Mouse (Mus musculus) activated CD4-positive, CD25-positive, alpha-beta regulatory T cell, adult 4 months (primary cell): ENCODE results near the gene Slc1a7. TPM values are rescaled to one million over a fixed set of nuclear protein-coding genes. Genes with fewer than 3 reads are reported as not detected.

Experiments used
- ATAC-seq: one replicate; pipeline ENCODE4 v1.8.0; 2017
- polyA plus RNA-seq, 2 experiments: library from polyadenylated mRNA; unstranded; fragments of 100-300 nt; shearing (Covaris generic); gene quantifications; one replicate each; pipeline ENCODE4 v1.2.1; 2017

The Slc1a7 gene
- polyA plus RNA-seq, 2 experiments from 2014 or later: 0.17 TPM; not detected in 1

DNA sequence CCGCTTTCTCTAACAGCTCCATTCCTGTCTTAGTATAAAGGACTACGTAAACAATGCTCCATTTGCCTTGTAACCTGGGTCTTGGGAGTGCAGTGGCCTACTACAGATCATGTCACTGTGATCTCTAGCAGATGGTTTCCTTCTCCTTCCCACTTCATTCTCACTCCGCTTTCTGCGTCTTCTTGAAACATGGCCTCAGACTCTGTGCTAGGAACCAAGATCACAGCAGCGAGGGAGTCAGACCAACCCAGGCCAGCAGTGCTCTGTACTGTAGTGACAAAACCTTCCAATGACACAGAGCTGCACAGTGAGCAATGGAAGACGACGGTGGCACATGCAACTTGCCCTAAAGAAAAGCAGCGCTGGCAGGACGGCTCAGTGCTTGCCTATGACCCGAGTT, 87.7 kb downstream of the Slc1a7 start:
- no peak for ATAC-seq

DNA sequence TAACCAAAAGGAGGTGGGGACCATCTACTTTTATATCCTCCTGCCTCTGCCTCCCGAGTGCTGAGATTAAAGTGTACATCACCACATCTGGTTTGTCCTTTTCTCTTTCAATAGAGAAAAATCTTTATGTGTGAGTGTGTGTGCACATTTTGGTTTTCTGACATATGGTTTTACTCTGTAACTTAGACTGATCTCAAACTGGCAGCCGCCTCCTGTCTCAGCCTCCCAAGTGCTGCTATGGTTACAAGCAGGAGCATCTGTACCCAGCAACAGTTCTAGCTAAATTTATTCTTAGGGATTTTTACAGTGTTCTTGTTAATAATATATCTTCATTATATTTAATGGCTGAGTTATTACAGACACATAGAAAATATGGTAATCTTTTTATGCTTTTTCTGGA, 89.1 kb downstream of the Slc1a7 start:
- ATAC-seq: no peak

DNA sequence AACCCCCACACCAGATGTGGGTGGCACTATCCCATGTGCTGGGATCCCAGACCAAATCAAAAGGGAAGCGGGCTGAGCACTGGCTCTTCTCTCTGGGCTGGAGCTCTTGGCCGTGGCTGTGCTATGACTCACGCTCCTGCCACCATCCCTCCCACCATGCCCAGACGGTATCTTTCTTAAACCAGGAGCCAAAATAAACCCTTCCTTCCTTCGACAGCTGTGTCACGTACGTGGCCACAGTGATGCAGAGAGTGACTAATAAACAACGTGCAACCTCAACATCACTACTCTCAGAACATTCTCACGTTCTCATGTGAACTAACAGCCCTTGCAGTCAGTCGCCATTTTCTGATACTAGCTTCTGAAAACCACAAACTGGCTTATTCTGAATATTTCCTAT, 90.0 kb downstream of the Slc1a7 start:
- ATAC-seq: no peak

DNA sequence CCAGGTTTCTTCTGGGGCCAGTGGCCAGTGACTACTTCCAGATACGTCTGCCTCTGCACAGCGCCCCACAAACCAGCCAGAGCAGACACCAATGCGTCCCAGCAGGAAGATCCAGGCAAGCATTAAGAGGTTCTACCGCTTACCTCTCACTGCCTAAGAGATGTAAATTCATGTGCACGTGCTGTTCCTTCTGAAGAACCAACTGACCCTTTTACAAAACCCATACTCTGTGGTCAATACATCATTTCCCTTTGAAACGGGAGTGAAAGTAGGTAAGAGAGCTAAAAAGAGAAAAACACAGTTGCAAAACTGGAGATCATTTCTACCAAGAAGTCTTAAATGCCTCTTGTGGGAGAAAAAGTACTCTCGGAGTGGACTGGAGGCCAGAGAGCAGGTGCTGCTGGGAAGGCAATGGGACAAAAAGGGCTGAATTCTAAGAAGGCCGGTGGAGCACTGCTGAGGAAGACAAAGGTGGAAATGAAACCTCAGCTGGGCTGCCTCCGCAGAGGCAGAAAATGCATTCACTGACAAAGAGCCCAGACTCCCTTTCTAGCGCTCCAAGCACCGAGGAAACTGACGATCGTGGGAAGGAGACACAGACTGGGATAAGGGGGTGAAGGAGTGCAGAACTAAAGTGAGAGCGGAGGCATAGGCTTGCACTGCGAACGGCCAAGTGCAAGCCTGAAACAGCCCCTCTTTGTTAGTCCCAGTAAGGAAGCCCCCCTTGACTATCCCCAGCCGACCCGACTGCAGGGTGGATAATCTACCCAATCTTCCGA, 91.7 kb downstream of the Slc1a7 start:
- ATAC-seq: no peak

DNA sequence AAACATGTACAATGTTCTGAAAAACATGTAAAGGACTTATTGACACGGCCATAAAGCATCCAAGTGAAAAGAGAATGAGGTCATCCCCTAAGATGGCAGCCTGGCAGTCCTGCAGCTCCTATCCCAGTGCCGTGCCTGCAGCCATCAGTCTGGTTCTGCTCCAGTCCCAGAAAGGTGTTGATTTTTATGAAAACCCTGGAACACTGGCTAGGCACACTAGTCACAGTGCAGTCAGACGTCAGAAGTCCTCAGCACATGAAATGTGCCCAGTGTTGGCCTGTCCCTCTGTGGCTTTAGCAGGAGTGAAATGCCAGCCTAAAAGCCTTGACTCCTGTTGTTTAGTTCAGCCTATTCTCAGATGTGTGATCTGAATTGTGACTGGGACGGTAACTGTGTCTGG, 92.6 kb downstream of the Slc1a7 start:
- no peak for ATAC-seq

DNA sequence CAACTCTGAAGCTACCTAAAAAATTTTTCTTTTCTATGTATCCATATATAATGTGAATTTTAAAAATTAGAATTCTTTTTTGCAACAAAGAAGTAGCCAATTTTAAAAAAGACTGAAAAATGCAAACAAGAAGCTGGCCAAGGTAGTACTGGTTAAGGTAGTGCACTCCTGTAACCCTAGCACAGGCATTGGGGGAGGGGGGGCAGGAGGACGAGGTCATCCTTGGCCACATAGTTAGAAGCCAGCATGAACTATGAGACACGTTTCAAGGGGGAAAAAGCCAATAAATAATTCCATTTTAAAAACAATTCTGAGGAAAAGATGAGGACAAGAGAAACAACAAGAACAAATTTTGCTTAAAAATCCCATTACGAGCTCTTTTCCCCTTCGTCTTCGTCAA, 94.4 kb downstream of the Slc1a7 start:
- ATAC-seq: no peak

Other genes starting within 250 kb of the Slc1a7 start
- gene Lrp8, start 166.1 kb upstream of the Slc1a7 start, polyA plus RNA-seq: 1 to 10 TPM; 1.6 to 2.1 TPM
- 100 to 1,000 TPM; 132 to 135 TPM for gene Magoh, start 88.6 kb upstream of the Slc1a7 start, polyA plus RNA-seq
- gene 0610037L13Rik, start 78.5 kb upstream of the Slc1a7 start, polyA plus RNA-seq: 10 to 100 TPM; 51.9 to 56.9 TPM
- gene Cpt2, start 44.7 kb upstream of the Slc1a7 start, polyA plus RNA-seq: 10 to 100 TPM; 14.2 to 16.7 TPM
- not detected for gene Podn, start 128.1 kb downstream of the Slc1a7 start, polyA plus RNA-seq
- gene Scp2, start 176.7 kb downstream of the Slc1a7 start, polyA plus RNA-seq: 100 to 1,000 TPM; 304 to 413 TPM
- 1 to 10 TPM in 1 of 2 experiments, under 1 TPM in 1; 0.88 to 1.3 TPM for gene Echdc2, start 197.1 kb downstream of the Slc1a7 start, polyA plus RNA-seq
- gene Zyg11a, start 249.7 kb downstream of the Slc1a7 start, polyA plus RNA-seq: not detected